Mouse (Mus musculus) liver, embryonic 11.5 days (tissue): ENCODE data around the gene Glt1d1. TPM values are rescaled to one million over a fixed set of nuclear protein-coding genes. Genes with fewer than 3 reads are reported as not detected.

Source experiments
- ATAC-seq: fragments of 200-750 bp; cut with Nextera tagmentation; replicated peaks from 2 replicates; pipeline ENCODE4 v1.8.0; 2017; ENCODE audit warnings: moderate number of reproducible peaks, mild to moderate bottlenecking, moderate TSS enrichment, moderate library complexity; ENCODE audit not compliant: low FRiP score
- DNase-seq: peaks from one replicate; pipeline ENCODE4 v3.0.0-alpha.2; 2017; ENCODE audit warnings: low spot score
- H3K27ac ChIP-seq: fragments of 300-500 bp; sonication (generic); 2 replicates; pipeline ENCODE4 v1.5.1; 2014; ENCODE audit warnings: mild to moderate bottlenecking, low read depth, low read length, control low read depth
- H3K27me3 ChIP-seq: fragments of 300-500 bp; sonication (generic); replicated peaks from 2 replicates; pipeline ENCODE4 v1.6.1; 2014; ENCODE audit warnings: low read length, mixed read lengths; ENCODE audit not compliant: control insufficient read depth, insufficient read depth
- H3K36me3 ChIP-seq: fragments of 300-500 bp; sonication (generic); 2 replicates; pipeline ENCODE4 v1.6.1; 2014; ENCODE audit warnings: mild to moderate bottlenecking, low read length, moderate library complexity, mixed read lengths; ENCODE audit not compliant: control insufficient read depth, insufficient read depth
- H3K4me1 ChIP-seq: fragments of 300-500 bp; sonication (generic); replicated peaks from 2 replicates; pipeline ENCODE4 v1.6.1; 2014; ENCODE audit warnings: low read length, mixed read lengths; ENCODE audit not compliant: control insufficient read depth, insufficient read depth
- H3K4me2 ChIP-seq: fragments of 300-500 bp; sonication (generic); 2 replicates; pipeline ENCODE4 v1.6.1; 2014; ENCODE audit warnings: mild to moderate bottlenecking, control low read depth, moderate library complexity
- H3K4me3 ChIP-seq: fragments of 300-500 bp; sonication (generic); 2 replicates; pipeline ENCODE4 v1.5.1; 2014; ENCODE audit warnings: low read depth, low read length, control low read depth
- H3K9ac ChIP-seq: fragments of 300-500 bp; sonication (generic); 2 replicates; pipeline ENCODE4 v1.6.1; 2014; ENCODE audit warnings: low read depth, low read length, control low read depth
- H3K9me3 ChIP-seq: fragments of 300-500 bp; sonication (generic); 2 replicates; pipeline ENCODE4 v1.6.1; 2016; ENCODE audit warnings: low read length, inconsistent platforms, mixed read lengths; ENCODE audit not compliant: control insufficient read depth
- WGBS: fragments of 180-500 bp; shearing (Covaris S2); extraction: QIAGEN DNeasy Blood & Tissue Kit; methylation state at CpG from one replicate; pipeline ENCODE4 v1.1.7; 2014; 5-methylcytosine and 5-hydroxymethylcytosine counted together
- polyA plus RNA-seq: library from polyadenylated mRNA; unstranded; fragments of >200 nt; fragmentation: Nextera tagmentation; extraction: Ambion mirVana; gene quantifications from 2 replicates; pipeline ENCODE4 v1.2.1, GENCODE M21; 2014

The Glt1d1 gene
- polyA plus RNA-seq, 1 experiment from 2014 or later, result 0.67 TPM

GRCm38 (mm10) chr5:127638177-127638576, 6.1 kb downstream of the Glt1d1 start:
- Histone ChIP-seq H3K27ac (no peak overlapping the region), H3K4me2 (no peak overlapping the region), H3K9me3 (no peaks in the 10 kb centered on the region; the same call in 1 of the 2 replicates), H3K4me1 (no peaks in the 10 kb centered on the region), H3K27me3 (peaks cover 6% of the 10 kb centered on the region), H3K36me3 (no peaks in the 10 kb centered on the region), H3K9ac (no peak overlapping the region), H3K4me3 (no peak overlapping the region)
- no peak for DNase-seq
- ATAC-seq, result no peak
- WGBS, result 78% methylated on average over 2 of the region's 2 CpGs

- Histone ChIP-seq H3K9ac (no peak overlapping the region), H3K4me2 (no peak overlapping the region), H3K27ac (no peak overlapping the region), H3K4me3 (no peak overlapping the region), H3K27me3 (no peaks in the 10 kb centered on the region), H3K4me1 (no peaks in the 10 kb centered on the region), H3K36me3 (no peaks in the 10 kb centered on the region), H3K9me3 (no peaks in the 10 kb centered on the region; the same call in 1 of the 2 replicates)
- 75% methylated on average over 6 of the region's 6 CpGs for WGBS
- no peak for ATAC-seq
- no peak for DNase-seq
Measured at GRCm38 (mm10) chr5:127639067-127639605, 7.1 kb downstream of the Glt1d1 start.

GRCm38 (mm10) chr5:127639635-127640034, 7.6 kb downstream of the Glt1d1 start:
- no peaks in the 10 kb centered on the region for H3K4me1 ChIP-seq
- H3K27ac ChIP-seq, result no peak overlapping the region
- no peak overlapping the region for H3K4me2 ChIP-seq
- no peak overlapping the region for H3K4me3 ChIP-seq
- H3K9me3 ChIP-seq, result no peaks in the 10 kb centered on the region; the same call in 1 of the 2 replicates
- ATAC-seq (no peak), DNase-seq (no peak)
- no peaks in the 10 kb centered on the region for H3K36me3 ChIP-seq
- no peak overlapping the region for H3K9ac ChIP-seq
- WGBS, result 88% methylated on average over 13 of the region's 13 CpGs
- H3K27me3 ChIP-seq, result no peaks in the 10 kb centered on the region

GRCm38 (mm10) chr5:127640359-127640758, 8.3 kb downstream of the Glt1d1 start:
- H3K36me3 ChIP-seq, result no peaks in the 10 kb centered on the region
- DNase-seq (no peak), ATAC-seq (no peak)
- H3K27me3 ChIP-seq, result no peaks in the 10 kb centered on the region
- no peaks in the 10 kb centered on the region; the same call in 1 of the 2 replicates for H3K9me3 ChIP-seq
- H3K4me3 ChIP-seq, result no peak overlapping the region
- 86% methylated on average over 3 of the region's 3 CpGs for WGBS
- H3K9ac ChIP-seq, result no peak overlapping the region
- H3K27ac ChIP-seq, result no peak overlapping the region
- no peak overlapping the region for H3K4me2 ChIP-seq
- H3K4me1 ChIP-seq, result no peaks in the 10 kb centered on the region

GRCm38 (mm10) chr5:127641185-127641958, 9.3 kb downstream of the Glt1d1 start:
- Histone ChIP-seq H3K4me3 (no peak overlapping the region), H3K27me3 (no peaks in the 10 kb centered on the region), H3K9me3 (no peaks in the 10 kb centered on the region; the same call in 1 of the 2 replicates), H3K9ac (no peak overlapping the region), H3K4me2 (no peak overlapping the region), H3K27ac (no peak overlapping the region), H3K36me3 (no peaks in the 10 kb centered on the region), H3K4me1 (no peaks in the 10 kb centered on the region)
- ATAC-seq, result no peak
- WGBS, result 85% methylated on average over 15 of the region's 15 CpGs
- DNase-seq, result no peak

GRCm38 (mm10) chr5:127648046-127648445, 16.0 kb downstream of the Glt1d1 start:
- no peaks in the 10 kb centered on the region for H3K4me1 ChIP-seq
- ATAC-seq (no peak), DNase-seq (no peak)
- WGBS, result 69% methylated on average over 6 of the region's 6 CpGs
- no peak overlapping the region for H3K27ac ChIP-seq
- no peak overlapping the region for H3K4me2 ChIP-seq
- no peaks in the 10 kb centered on the region for H3K36me3 ChIP-seq
- H3K27me3 ChIP-seq, result no peaks in the 10 kb centered on the region
- H3K9ac ChIP-seq, result no peak overlapping the region
- no peaks in the 10 kb centered on the region for H3K9me3 ChIP-seq
- no peak overlapping the region for H3K4me3 ChIP-seq

GRCm38 (mm10) chr5:127649077-127649476, 17.0 kb downstream of the Glt1d1 start:
- no peak overlapping the region for H3K4me2 ChIP-seq
- DNase-seq (no peak), ATAC-seq (no peak)
- no peak overlapping the region for H3K27ac ChIP-seq
- no peaks in the 10 kb centered on the region for H3K4me1 ChIP-seq
- H3K27me3 ChIP-seq, result no peaks in the 10 kb centered on the region
- no peak overlapping the region for H3K4me3 ChIP-seq
- H3K9me3 ChIP-seq, result no peaks in the 10 kb centered on the region
- H3K9ac ChIP-seq, result no peak overlapping the region
- no peaks in the 10 kb centered on the region for H3K36me3 ChIP-seq

- Histone ChIP-seq H3K4me1 (no peaks in the 10 kb centered on the region), H3K27ac (no peak overlapping the region), H3K4me2 (no peak overlapping the region), H3K9ac (no peak overlapping the region), H3K9me3 (peaks cover 4% of the 10 kb centered on the region; the same call in 1 of the 2 replicates), H3K36me3 (no peaks in the 10 kb centered on the region), H3K27me3 (no peaks in the 10 kb centered on the region), H3K4me3 (no peak overlapping the region)
- ATAC-seq, result no peak
- WGBS, result 65% methylated on average over 2 of the region's 2 CpGs
- no peak for DNase-seq
Measured at GRCm38 (mm10) chr5:127658257-127658656, 26.2 kb downstream of the Glt1d1 start.

GRCm38 (mm10) chr5:127659312-127659711, 27.2 kb downstream of the Glt1d1 start:
- ATAC-seq (no peak), DNase-seq (no peak)
- Histone ChIP-seq H3K4me1 (no peaks in the 10 kb centered on the region), H3K36me3 (no peaks in the 10 kb centered on the region), H3K9ac (no peak overlapping the region), H3K27me3 (no peaks in the 10 kb centered on the region), H3K9me3 (peaks cover 4% of the 10 kb centered on the region; the same call in 1 of the 2 replicates), H3K4me3 (no peak overlapping the region), H3K27ac (no peak overlapping the region), H3K4me2 (no peak overlapping the region)
- 82% methylated on average over 3 of the region's 3 CpGs for WGBS
